Mouse (Mus musculus) inflammation-experienced regulatory T-cells (primary cell): ENCODE results near the gene Ccdc172. TPM values are rescaled to one million over a fixed set of nuclear protein-coding genes. Genes with fewer than 3 reads are reported as not detected.

ENCODE experiments used
- polyA plus RNA-seq, 2 experiments: library from polyadenylated mRNA; unstranded; fragments of 100-300 nt; shearing (Covaris generic); gene quantifications; one replicate each; pipeline ENCODE4 v1.2.1; 2017

The Ccdc172 gene
- not detected for polyA plus RNA-seq

GRCm38 (mm10) chr19:58511818-58512217 lies at the start of gene Ccdc172:
Gene Ccdc172, plus strand, starts transcription at chr19:58511993.

Other genes with a start within 250 kb of the Ccdc172 start
- under 1 TPM in 1 of 2 experiments, not detected in 1; 0.72 TPM for gene Gfra1, start 56.1 kb upstream of the Ccdc172 start, polyA plus RNA-seq
- gene Pnlip, start 140.5 kb downstream of the Ccdc172 start, polyA plus RNA-seq = 1 to 10 TPM in 1 of 2 experiments, under 1 TPM in 1; 0.23 to 1.8 TPM
- 1 to 10 TPM in 1 of 2 experiments, under 1 TPM in 1; 0.72 to 2.6 TPM for gene Pnliprp1, start 216.9 kb downstream of the Ccdc172 start, polyA plus RNA-seq
- not detected for gene Pnliprp2, start 247.7 kb downstream of the Ccdc172 start, polyA plus RNA-seq